Mouse (Mus musculus) myocyte (in vitro differentiated cells): ENCODE measurements around the gene H2-K1. TPM values are rescaled to one million over a fixed set of nuclear protein-coding genes. Genes with fewer than 3 reads are reported as not detected.

Experiments used
- H3K27me3 ChIP-seq: one replicate; pipeline ENCODE4 v1.6.1; 2011; ENCODE audit not compliant: control insufficient read depth, insufficient read depth, insufficient read length
- H3K36me3 ChIP-seq: one replicate; pipeline ENCODE4 v1.6.1; 2011; ENCODE audit not compliant: control insufficient read depth, insufficient read depth
- H3K4me2 ChIP-seq: one replicate; pipeline ENCODE4 v1.6.1; 2011; ENCODE audit warnings: low read depth, control low read depth
- H3K4me3 ChIP-seq: one replicate; pipeline ENCODE4 v1.5.1; 2011; ENCODE audit warnings: mild to moderate bottlenecking, control low read depth, moderate library complexity
- H3K79me2 ChIP-seq: one replicate; pipeline ENCODE4 v1.6.1; 2011; ENCODE audit not compliant: control insufficient read depth, insufficient read depth
- H3ac ChIP-seq: one replicate; pipeline ENCODE4 v1.6.1; 2011; ENCODE audit not compliant: control insufficient read depth, insufficient read length
- CEBPB ChIP-seq: IDR thresholded peaks from 2 replicates; pipeline ENCODE4 v1.6.1; 2011; ENCODE audit warnings: mild to moderate bottlenecking, moderate library complexity; ENCODE audit not compliant: poor library complexity, insufficient read depth, severe bottlenecking
- E2F4 ChIP-seq: IDR thresholded peaks from one replicate; pipeline ENCODE4 v1.6.1; 2011; ENCODE audit warnings: mild to moderate bottlenecking, control low read depth, moderate library complexity; ENCODE audit not compliant: insufficient read depth
- MAX ChIP-seq: IDR thresholded peaks from one replicate; pipeline ENCODE4 v1.6.1; 2011; ENCODE audit warnings: low read depth, mild to moderate bottlenecking, control low read depth
- MYOD1 ChIP-seq, 3 experiments: IDR thresholded peaks; one replicate each; pipeline ENCODE4 v1.6.1; 2011; ENCODE audit warnings: control low read depth in 2 of 3, low read depth in 2 of 3, mild to moderate bottlenecking in 2 of 3, moderate library complexity in 1 of 3; ENCODE audit not compliant: insufficient read length in 2 of 3, control insufficient read depth in 1 of 3
- MYOG ChIP-seq, 3 experiments: IDR thresholded peaks; one replicate each; pipeline ENCODE4 v1.6.1; 2011; ENCODE audit warnings: control low read depth in 2 of 3, low read depth in 2 of 3, mild to moderate bottlenecking in 2 of 3; ENCODE audit not compliant: insufficient read length in 2 of 3, control insufficient read depth in 1 of 3, insufficient read depth in 1 of 3
- POLR2A ChIP-seq: IDR thresholded peaks from one replicate; pipeline ENCODE4 v1.6.1; 2011; ENCODE audit warnings: low read depth, mild to moderate bottlenecking, control low read depth, moderate library complexity; ENCODE audit not compliant: insufficient read length
- POLR2AphosphoS2 ChIP-seq: IDR thresholded peaks from one replicate; pipeline ENCODE4 v1.6.1; 2011; ENCODE audit warnings: low read depth, control low read depth; ENCODE audit not compliant: insufficient read length
- SRF ChIP-seq: IDR thresholded peaks from one replicate; pipeline ENCODE4 v1.6.1; 2011; ENCODE audit warnings: low read depth; ENCODE audit not compliant: control insufficient read depth, insufficient read length
- TCF12 ChIP-seq: IDR thresholded peaks from one replicate; pipeline ENCODE4 v1.6.1; 2011; ENCODE audit warnings: mild to moderate bottlenecking, control low read depth; ENCODE audit not compliant: poor library complexity, insufficient read depth, severe bottlenecking
- TCF3 ChIP-seq: IDR thresholded peaks from one replicate; pipeline ENCODE4 v1.6.1; 2011; ENCODE audit warnings: low read depth, control low read depth; ENCODE audit not compliant: insufficient read length
- USF1 ChIP-seq: IDR thresholded peaks from one replicate; pipeline ENCODE4 v1.6.1; 2011; ENCODE audit warnings: low read depth, mild to moderate bottlenecking, control low read depth, moderate library complexity
- polyA plus RNA-seq: library from polyadenylated mRNA; unstranded; fragments of >200 nt; fragmentation: generic; extraction: Trizol; gene quantifications from one replicate; pipeline ENCODE4 v1.2.1, GENCODE M21; 2012; ENCODE audit warnings: missing spikeins

H2-K1 gene
- polyA plus RNA-seq, 1 experiment, result 89.2 TPM

DNA sequence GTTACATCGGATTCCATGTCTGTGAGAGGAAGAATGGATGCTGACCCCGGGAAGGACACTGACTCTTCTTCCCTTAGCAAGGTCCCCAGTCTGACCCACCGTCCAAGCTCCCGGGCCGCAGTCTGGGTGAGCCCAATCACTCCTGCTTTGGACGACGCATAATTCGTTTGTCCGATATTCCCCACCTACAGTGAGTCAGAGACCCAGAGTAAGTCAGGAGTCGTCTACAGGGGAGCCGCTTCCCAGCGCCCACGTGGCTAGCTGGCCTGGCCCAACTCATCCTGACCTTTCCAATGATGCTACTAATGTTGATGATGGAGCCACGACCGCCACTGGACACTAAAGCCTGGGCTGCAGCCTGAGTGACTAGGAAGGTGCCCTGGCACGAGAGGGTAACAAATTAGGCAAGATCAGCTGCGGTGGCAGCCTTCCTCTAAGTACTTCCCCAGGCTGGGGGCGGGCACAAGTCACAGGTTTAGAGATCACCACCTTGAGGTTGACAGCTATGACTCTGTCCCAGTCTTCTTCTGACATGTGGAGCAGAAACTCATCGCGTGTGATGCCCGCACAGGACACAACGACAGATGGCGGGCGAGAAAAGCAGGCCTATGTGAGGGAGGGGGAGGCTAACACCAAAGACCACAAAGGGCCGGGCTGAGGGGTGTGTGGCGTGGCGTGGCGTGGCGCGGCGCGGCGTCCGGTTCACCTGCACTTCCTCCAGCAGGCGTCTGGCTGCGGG, 26.9 kb upstream of the H2-K1 start:
- Histone ChIP-seq H3ac (peak overlapping the region; percentile 5), H3K36me3 (peaks cover 12% of the 10 kb centered on the region), H3K4me3 (peak overlapping the region; percentile 33), H3K79me2 (peaks cover 24% of the 10 kb centered on the region), H3K27me3 (no peaks in the 10 kb centered on the region), H3K4me2 (peak overlapping the region; percentile 72)
- peak; percentile 5 for TF ChIP-seq USF1
- TF ChIP-seq TCF3, result no peak
- TF ChIP-seq POLR2AphosphoS2, result no peak
- no peak for TF ChIP-seq TCF12
- TF ChIP-seq CEBPB, result no peak

DNA sequence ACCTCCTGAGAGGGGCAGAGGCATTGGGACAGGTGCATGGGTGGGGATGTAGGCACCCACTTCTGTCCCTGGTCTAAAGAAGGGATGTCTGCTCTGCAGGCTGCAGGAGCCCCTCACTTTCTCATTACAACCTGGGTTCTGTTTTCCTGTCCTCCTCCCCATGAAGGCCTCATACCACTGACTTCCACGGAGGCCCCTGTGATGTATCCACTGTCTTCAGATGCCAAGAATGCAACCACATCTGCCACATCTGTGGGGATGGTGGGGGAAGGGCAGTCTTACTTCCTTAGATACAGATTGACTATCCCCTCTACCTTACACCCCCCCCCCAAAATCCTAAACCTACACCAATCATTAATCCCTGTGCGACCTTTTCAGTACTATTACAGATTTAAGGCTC, 26.1 kb upstream of the H2-K1 start:
- TF ChIP-seq CEBPB (no peak), TCF12 (no peak), POLR2AphosphoS2 (peak; percentile 0)
- Histone ChIP-seq H3K79me2 (peaks cover 22% of the 10 kb centered on the region), H3K36me3 (peaks cover 12% of the 10 kb centered on the region), H3ac (no peak overlapping the region), H3K4me2 (peak overlapping the region; percentile 18), H3K4me3 (peak overlapping the region; percentile 51), H3K27me3 (no peaks in the 10 kb centered on the region)

DNA sequence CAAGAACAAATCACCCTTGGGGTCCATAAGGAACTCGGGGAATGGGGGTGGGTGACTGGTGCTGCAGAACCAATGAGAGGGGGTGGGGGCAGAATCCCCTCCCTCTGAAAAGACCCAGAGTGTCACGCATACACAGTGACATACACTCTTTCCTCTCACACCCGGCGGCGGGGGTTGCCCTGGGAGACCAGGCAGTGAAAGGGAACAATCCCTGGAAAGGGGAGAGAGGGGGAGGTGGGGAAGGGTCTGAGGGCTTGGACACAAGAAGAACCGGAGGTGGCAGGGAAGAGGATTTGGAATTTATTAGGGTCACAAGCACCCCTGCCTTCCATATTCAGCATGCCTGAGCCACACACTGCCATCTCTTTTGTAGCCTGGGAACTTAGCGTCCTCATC, 25.6 kb upstream of the H2-K1 start:
- TF ChIP-seq E2F4 (no peak), POLR2AphosphoS2 (peak; percentile 45)
- Histone ChIP-seq H3K27me3 (no peaks in the 10 kb centered on the region), H3K79me2 (peaks cover 17% of the 10 kb centered on the region), H3ac (no peak overlapping the region), H3K4me3 (peak overlapping the region; percentile 51), H3K4me2 (peak overlapping the region; percentile 86), H3K36me3 (peaks cover 12% of the 10 kb centered on the region)

DNA sequence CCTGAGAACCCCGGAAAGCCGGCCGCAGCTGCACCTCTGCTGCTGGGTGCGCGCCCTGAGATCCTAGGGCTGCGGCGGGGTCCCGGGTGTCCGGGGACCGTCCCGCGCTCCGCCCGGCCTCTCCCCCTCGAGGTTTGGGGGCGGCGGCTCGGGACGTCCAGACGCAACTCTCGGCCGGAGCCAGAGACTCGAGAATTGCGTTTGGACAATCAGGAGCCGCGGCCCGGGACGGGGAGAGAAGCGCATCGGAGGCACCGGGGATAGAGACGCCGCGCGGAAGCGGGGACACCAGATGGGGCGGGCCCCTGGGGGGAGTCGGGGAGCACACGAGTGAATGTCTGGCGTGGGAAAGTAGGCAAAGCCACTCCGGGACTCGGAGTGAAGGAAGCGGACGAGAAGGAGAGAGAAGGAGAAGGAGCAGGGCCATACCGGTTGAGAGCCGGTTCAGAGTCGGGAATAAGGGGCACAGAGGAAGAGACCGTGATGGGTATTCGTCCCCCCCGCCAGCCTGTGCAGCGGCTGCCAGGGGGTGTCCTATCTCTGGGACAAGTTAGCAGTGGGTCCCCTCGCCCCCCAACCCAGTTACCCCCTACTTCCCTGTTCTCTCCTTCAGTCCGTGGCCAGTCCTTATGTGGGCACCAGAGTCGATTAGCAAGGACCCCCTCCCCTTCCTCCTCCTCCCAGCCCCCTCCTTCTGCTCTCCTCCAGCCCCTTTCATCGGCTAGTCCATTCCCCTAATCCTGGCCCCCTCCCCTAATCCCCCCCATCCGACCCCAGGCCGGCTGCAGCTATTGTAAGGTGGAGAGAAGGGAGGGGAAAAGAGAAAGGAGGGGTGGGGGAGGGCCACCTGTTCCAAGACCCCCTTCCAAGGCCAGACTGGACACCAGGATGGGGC, 25.0 kb upstream of the H2-K1 start:
- peak overlapping the region; percentile 95 for H3ac ChIP-seq
- no peaks in the 10 kb centered on the region for H3K27me3 ChIP-seq
- no peak for TF ChIP-seq USF1
- TF ChIP-seq POLR2AphosphoS2, result peak; percentile 74
- H3K79me2 ChIP-seq, result peaks cover 11% of the 10 kb centered on the region
- peaks cover 12% of the 10 kb centered on the region for H3K36me3 ChIP-seq
- peak overlapping the region; percentile 51 for H3K4me3 ChIP-seq
- peak overlapping the region; percentile 86 for H3K4me2 ChIP-seq

DNA sequence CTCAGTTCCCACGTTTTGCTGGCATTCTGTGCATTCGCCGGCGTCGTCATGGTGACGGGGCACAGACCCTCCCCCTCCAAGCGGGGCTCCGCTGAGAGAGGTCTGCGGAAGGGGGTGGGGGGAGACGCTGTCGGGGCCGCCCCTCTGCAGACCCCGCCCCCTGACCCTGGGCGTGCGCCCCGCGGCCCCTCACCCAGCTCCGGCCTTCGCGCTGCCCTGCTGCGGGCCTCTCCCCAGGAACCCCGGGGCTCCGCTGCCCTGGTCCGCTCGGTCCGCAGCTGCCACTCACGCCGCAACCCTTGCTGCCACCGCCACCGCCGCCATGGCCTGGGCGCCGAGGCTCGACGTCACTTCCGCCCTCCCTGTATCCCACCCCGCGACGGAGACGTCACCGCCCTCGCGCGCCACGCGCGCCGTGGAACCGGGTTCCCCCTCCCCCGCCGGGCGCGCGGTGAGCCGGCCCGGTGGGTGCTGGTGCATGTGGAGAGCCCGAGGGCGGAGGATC, 24.2 kb upstream of the H2-K1 start, which contains the start of gene Ring1:
Gene Ring1 (minus strand): TSS at position 364 of the 505 bp plus-strand sequence.
- peak within 1 kb of the TSS; percentile 86 for H3K4me2 ChIP-seq
- TF ChIP-seq POLR2AphosphoS2 (peak; percentile 98), MAX (no peak), POLR2A (peak; percentile 97), SRF (peak; percentile 45), E2F4 (peak; percentile 32), CEBPB (no peak), USF1 (no peak), MYOG (IDR thresholded peaks at IDR 0.05; ENCODE audit: control insufficient read depth in 1 of 3, insufficient read depth in 1 of 3, insufficient read length in 2 of 3, low read depth in 2 of 3) (peak in 1 of 3 experiments; percentile 36), TCF3 (no peak), TCF12 (no peak), MYOD1 (IDR thresholded peaks at IDR 0.05; ENCODE audit: control insufficient read depth in 1 of 3, insufficient read length in 2 of 3, low read depth in 2 of 3) (peak in 2 of 3 experiments; percentile 3 to 17)
- peaks cover 4% of the 10 kb centered on the region for H3K79me2 ChIP-seq
- H3K36me3 ChIP-seq, result peaks cover 12% of the 10 kb centered on the region
- H3K27me3 ChIP-seq, result no peaks in the 10 kb centered on the region
- H3K4me3 ChIP-seq, result peak within 1 kb of the TSS; percentile 51
- H3ac ChIP-seq, result peak within 1 kb of the TSS; percentile 95
